Mouse (Mus musculus): Measurements from ENCODE around the gene Aplp2.

- TF ChIP-seq POLR2A (IDR thresholded peaks at IDR 0.05; ENCODE audit: insufficient read depth, low read depth, low read length) (no peak), CTCF (IDR thresholded peaks at IDR 0.05) (no peak), EP300 (IDR thresholded peaks at IDR 0.05; ENCODE audit: insufficient read depth, low read depth, low read length) (no peak)
Measured at GRCm38 (mm10) chr9:31183061-31183460, 28.6 kb downstream of the Aplp2 start.

All from heart, adult 2 months (tissue).